Mouse (Mus musculus) bone marrow macrophage, adult 2 months (primary cell): ENCODE results near the gene Gm26965.

Source experiments
- CTCF ChIP-seq: IDR thresholded peaks from 2 replicates; pipeline ENCODE4 v1.5.1; 2012; ENCODE audit warnings: low read depth, mild to moderate bottlenecking, low read length, moderate library complexity
- POLR2A ChIP-seq: IDR thresholded peaks from 2 replicates; pipeline ENCODE4 v1.6.1; 2012; ENCODE audit warnings: mild to moderate bottlenecking, low read depth, low read length, borderline replicate concordance

GRCm38 (mm10) chr13:67469274-67469673, 56.7 kb downstream of the Gm26965 start:
- no peak for TF ChIP-seq POLR2A
- no peak for TF ChIP-seq CTCF
